Mouse (Mus musculus) testis, adult 2 months (tissue): Measurements from ENCODE around the gene Kras. TPM values are rescaled to one million over a fixed set of nuclear protein-coding genes. Genes with fewer than 3 reads are reported as not detected.
A peak's percentile ranks its signal among the peaks of the same experiment; 100 is the strongest.

ENCODE experiments used
- H3K27ac ChIP-seq: fragments of 200-500 bp; 2 replicates; pipeline ENCODE4 v1.5.1; 2012; ENCODE audit warnings: low read depth, low read length; ENCODE audit not compliant: control insufficient read depth, insufficient read depth
- H3K27me3 ChIP-seq: fragments of 200-500 bp; 2 replicates; pipeline ENCODE4 v1.6.1; 2012; ENCODE audit warnings: mild to moderate bottlenecking, low read length, moderate library complexity; ENCODE audit not compliant: control insufficient read depth, insufficient read depth
- H3K36me3 ChIP-seq: fragments of 200-500 bp; 2 replicates; pipeline ENCODE4 v1.6.1; 2012; ENCODE audit warnings: mild to moderate bottlenecking, low read length; ENCODE audit not compliant: control insufficient read depth, insufficient read depth
- H3K4me1 ChIP-seq: fragments of 200-500 bp; 2 replicates; pipeline ENCODE4 v1.6.1; 2012; ENCODE audit warnings: low read length; ENCODE audit not compliant: control insufficient read depth, insufficient read depth
- H3K4me3 ChIP-seq: fragments of 200-500 bp; 2 replicates; pipeline ENCODE4 v1.5.1; 2012; ENCODE audit warnings: low read depth, mild to moderate bottlenecking, low read length, moderate library complexity, mixed read lengths; ENCODE audit not compliant: control insufficient read depth
- CTCF ChIP-seq: fragments of 200-500 bp; IDR thresholded peaks from 2 replicates; pipeline ENCODE4 v1.5.1; 2012; ENCODE audit warnings: low read depth, mild to moderate bottlenecking, inconsistent platforms, low read length, moderate library complexity; ENCODE audit not compliant: control insufficient read depth, insufficient read depth, insufficient replicate concordance
- POLR2A ChIP-seq: fragments of 200-500 bp; IDR thresholded peaks from 2 replicates; pipeline ENCODE4 v1.6.1; 2012; ENCODE audit warnings: low read depth, mild to moderate bottlenecking, inconsistent platforms, low read length, moderate library complexity; ENCODE audit not compliant: control insufficient read depth
- polyA plus RNA-seq: library from polyadenylated mRNA; depleted of rRNA; stranded (reverse); fragments of >200 nt; gene quantifications from 2 replicates; pipeline ENCODE4 v1.2.3, GENCODE M21; 2012; rRNA removed

The Kras gene
- polyA plus RNA-seq, 1 experiment = 8.0 TPM

DNA sequence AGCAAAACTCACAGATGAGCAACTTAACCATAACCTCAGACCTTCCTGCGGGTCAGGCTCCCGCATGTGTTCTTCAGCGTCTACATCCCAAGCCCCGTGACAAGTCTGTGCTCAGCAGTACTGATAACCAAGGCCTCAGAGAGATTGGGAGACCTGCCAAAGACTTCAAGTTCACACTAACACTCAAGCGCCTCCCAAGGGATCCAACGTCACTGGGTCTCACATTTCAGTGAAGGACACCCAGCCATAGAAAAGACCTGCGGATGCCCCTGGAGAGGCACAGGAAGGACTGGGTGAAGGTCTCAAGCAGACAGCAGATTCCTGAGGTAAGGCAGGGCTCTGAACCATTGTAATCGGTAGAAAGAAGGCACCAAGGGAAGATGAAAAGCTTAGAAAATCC, 68.0 kb downstream of the Kras start:
- no peaks in the 10 kb centered on the region; the same call in 1 of the 2 replicates for H3K4me1 ChIP-seq
- no peak overlapping the region for H3K4me3 ChIP-seq
- peak; percentile 35; the same call in 1 of the 2 replicates for TF ChIP-seq POLR2A
- no peak for TF ChIP-seq CTCF
- peak overlapping the region; percentile 63 for H3K27ac ChIP-seq
- no peaks in the 10 kb centered on the region for H3K36me3 ChIP-seq
- H3K27me3 ChIP-seq = no peaks in the 10 kb centered on the region

DNA sequence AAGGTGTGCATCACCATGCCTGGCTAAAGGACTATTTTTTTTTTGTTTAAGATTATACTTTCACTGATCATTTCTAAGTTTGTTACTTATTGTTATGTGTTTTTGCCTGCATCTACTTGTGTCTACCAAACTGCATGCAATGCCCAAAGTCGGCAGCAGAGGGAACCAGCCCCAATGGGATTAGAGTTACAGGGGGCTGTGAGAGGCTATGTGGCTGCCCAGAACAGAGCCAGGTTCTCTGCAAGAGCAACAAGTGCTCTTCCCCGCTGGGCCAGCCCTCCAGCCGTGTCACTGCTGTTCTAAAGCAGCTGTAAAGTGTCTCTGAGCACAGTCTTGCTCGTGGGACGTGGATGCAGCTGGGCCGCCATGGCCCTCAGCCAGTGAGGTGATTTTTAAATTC, 70.4 kb downstream of the Kras start:
- Histone ChIP-seq H3K4me3 (no peak overlapping the region), H3K27me3 (no peaks in the 10 kb centered on the region), H3K27ac (no peak overlapping the region), H3K4me1 (peaks cover 9% of the 10 kb centered on the region), H3K36me3 (no peaks in the 10 kb centered on the region)
- no peak for TF ChIP-seq POLR2A
- TF ChIP-seq CTCF = peak; percentile 40; the same call in 1 of the 2 replicates

DNA sequence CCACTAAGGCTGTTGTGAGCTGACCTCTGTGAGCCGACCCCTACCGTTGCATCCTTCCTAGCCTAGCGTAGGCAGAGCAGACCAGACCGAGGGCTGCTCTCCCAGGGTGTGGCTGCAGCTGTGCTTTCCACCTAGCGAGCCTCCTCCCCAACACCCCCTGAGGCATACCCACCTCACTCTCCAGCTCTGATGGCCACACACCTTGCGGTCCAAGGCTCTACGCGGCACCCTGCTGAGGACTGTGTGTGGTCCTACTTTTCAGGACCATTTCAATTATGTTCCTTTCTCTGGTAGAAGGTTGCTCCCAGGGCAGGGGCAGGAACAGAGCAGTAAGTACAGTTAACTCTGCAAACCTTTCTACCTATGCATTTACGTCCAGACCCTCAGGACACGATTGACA, 73.6 kb downstream of the Kras start:
- Histone ChIP-seq H3K4me1 (peaks cover 11% of the 10 kb centered on the region), H3K4me3 (no peak overlapping the region), H3K27me3 (no peaks in the 10 kb centered on the region), H3K36me3 (no peaks in the 10 kb centered on the region), H3K27ac (no peak overlapping the region)
- TF ChIP-seq POLR2A = no peak
- no peak for TF ChIP-seq CTCF

DNA sequence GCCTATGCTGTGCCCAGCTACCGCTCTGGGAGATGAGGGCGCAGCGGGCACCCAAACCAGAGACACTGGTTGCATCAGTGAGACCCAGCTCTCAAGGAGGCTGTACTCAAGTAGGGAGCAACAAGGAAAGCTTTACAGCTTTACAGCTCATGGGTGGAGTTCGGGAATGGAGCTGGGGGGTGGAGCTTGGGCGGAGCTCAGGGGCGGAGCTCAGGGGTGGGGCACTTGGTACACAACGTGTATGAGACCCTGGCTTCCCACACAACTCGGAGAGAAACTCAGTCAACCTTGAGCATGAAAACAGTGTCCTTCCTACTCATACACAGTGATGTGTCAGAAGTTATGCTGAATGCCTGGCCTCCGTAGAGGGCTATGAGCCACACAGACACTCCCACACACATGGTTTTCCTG, 74.5 kb downstream of the Kras start:
- Histone ChIP-seq H3K27ac (no peak overlapping the region), H3K4me3 (no peak overlapping the region), H3K27me3 (no peaks in the 10 kb centered on the region), H3K4me1 (peaks cover 11% of the 10 kb centered on the region), H3K36me3 (no peaks in the 10 kb centered on the region)
- TF ChIP-seq POLR2A (no peak), CTCF (no peak)

DNA sequence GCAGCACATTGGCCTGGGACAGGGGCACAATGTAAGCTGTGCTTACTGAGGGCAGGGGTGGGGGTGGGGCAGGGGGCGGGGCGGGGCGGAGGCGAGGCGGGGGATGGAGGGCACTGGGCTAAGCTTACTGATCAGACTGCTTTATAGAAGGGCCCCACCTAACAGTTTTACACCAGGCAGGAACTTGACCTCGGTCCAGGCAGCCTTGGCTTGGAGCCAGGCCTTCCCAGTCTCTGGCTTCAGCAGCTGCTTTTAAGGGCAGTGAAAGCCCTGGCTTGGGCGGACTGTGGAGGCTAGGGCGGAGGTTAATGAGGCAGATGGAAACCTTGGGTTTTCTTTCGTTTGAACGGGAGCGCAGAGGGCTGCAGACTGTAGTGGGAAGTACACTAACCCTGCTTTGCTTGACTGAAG, 76.3 kb downstream of the Kras start:
- H3K4me1 ChIP-seq = peaks cover 11% of the 10 kb centered on the region

DNA sequence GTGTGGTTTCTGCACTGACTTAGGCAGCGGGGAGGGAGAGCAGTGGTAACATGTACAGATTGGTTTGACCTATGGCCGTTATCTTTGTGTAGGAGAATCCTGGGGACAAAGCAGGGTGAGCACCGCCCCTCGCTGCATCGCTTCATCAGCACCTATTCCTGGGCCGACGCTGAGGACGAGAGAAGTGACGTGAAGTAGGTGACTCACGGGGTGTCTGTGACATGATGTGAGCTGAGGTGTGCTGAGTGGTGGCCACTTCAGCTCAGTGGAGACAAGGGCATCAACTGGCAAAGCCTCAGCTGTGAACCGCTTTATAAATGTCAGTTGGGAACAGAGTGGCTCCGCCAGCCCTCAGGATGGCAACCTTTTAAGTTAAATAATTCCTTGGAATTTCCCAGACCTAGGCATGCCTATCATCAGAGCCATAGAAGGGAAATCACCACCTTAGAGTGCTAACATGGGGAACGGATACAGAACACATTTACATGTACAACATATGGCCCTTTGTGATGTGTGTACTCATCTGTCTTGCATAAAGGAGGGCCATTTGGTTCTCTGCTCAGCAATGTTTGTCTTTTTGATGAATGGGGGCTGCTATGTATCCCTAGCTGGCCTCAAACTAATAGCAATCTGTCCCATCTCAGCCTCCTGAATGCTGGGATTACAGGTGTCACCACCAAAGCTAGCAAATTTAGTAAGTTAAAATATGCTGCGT, 78.0 kb downstream of the Kras start:
- H3K27me3 ChIP-seq = no peaks in the 10 kb centered on the region
- peaks cover 11% of the 10 kb centered on the region for H3K4me1 ChIP-seq
- no peak for TF ChIP-seq CTCF
- no peak for TF ChIP-seq POLR2A
- H3K36me3 ChIP-seq = no peaks in the 10 kb centered on the region
- H3K4me3 ChIP-seq = no peak overlapping the region
- H3K27ac ChIP-seq = no peak overlapping the region

More for the DNA sequence above, 76.3 kb downstream of the Kras start:
- TF ChIP-seq CTCF (no peak), POLR2A (no peak)
- Histone ChIP-seq H3K27ac (no peak overlapping the region), H3K27me3 (no peaks in the 10 kb centered on the region), H3K4me3 (no peak overlapping the region), H3K36me3 (no peaks in the 10 kb centered on the region)

Other genes with a start within 250 kb of the Kras start
- gene Bcat1, start 174.1 kb downstream of the Kras start, polyA plus RNA-seq = 0.19 and 0.21 TPM in 2 replicates
- gene Lrmp, start 134.6 kb downstream of the Kras start, polyA plus RNA-seq = 1.8 and 2.4 TPM in 2 replicates
- 33.6 and 37.0 TPM in 2 replicates for gene Casc1, start 39.2 kb downstream of the Kras start, polyA plus RNA-seq
- 4.9 and 6.3 TPM in 2 replicates for gene Etfrf1, start 39.1 kb downstream of the Kras start, polyA plus RNA-seq